Mouse (Mus musculus): ENCODE measurements around the gene Tra2a. TPM values are rescaled to one million over a fixed set of nuclear protein-coding genes. Genes with fewer than 3 reads are reported as not detected.

The Tra2a gene
- polyA plus RNA-seq, 1 experiment from 2014 or later: 121 TPM

GRCm38 (mm10) chr6:49247246-49247645 is 16.6 kb downstream of the Tra2a start:
- ATAC-seq (ENCODE audit: low FRiP score, low TSS enrichment): no peak

DNA sequence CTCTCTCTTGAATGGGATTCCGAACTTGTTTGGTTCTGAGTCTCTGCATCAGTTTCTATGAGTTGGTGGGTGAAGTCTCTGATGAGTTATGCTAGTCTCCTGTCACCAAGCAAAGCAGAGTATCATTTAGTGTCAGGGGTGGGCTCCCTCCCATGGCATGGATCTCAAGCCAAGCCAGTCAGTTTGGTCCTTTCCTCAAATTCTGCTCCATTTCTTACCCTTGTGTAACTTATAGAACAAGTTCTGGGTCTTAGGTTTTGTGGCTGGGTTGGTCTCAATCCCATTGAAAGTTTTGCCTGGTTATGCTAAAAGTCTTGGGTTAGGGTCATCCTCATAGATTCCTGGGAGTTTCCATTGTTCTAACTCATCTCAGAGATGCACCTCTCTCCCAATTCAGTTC is 21.5 kb downstream of the Tra2a start:
- ATAC-seq (ENCODE audit: low FRiP score, low TSS enrichment): no peak

More at GRCm38 (mm10) chr6:49247246-49247645, 16.6 kb downstream of the Tra2a start:
- no peak overlapping the region for H3K27ac ChIP-seq (ENCODE audit: low read length)
- H3K9ac ChIP-seq (replicated peaks; ENCODE audit: low read length): no peak overlapping the region
- no peaks in the 10 kb centered on the region for H3K4me1 ChIP-seq (ENCODE audit: insufficient read depth, low read length)
- peaks cover 72% of the 10 kb centered on the region for H3K36me3 ChIP-seq (ENCODE audit: insufficient read depth, low read length)
- H3K4me3 ChIP-seq (ENCODE audit: low read length): no peak overlapping the region
- 65% methylated on average over 2 of the region's 2 CpGs for WGBS
- no peak overlapping the region for H3K4me2 ChIP-seq (replicated peaks; ENCODE audit: low read depth, low read length)
- H3K9me3 ChIP-seq (ENCODE audit: low read length): no peaks in the 10 kb centered on the region
- H3K27me3 ChIP-seq (ENCODE audit: insufficient read depth, low read length): no peaks in the 10 kb centered on the region

DNA sequence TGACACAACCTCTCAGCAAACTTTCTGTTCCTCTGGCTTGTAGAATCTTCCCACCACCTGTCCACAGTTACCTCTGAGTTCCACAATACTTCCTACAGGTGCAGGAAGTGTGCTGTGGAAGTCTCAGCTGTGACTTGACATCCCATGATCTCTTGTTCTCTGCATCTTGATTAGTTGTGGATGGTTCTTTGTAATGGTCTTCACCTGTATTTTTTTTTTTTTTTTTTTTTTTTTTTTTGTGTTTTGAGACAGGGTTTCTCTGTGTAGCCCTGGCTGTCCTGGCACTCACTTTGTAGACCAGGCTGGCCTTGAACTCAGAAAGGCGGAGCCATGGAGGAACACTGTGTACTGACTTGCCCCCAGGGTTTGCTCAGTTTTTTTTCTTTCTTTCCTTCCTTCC is 22.3 kb downstream of the Tra2a start:
- Histone ChIP-seq H3K9ac (replicated peaks; ENCODE audit: low read length) (no peak overlapping the region), H3K4me2 (replicated peaks; ENCODE audit: low read depth, low read length) (no peak overlapping the region), H3K27me3 (ENCODE audit: insufficient read depth, low read length) (no peaks in the 10 kb centered on the region), H3K9me3 (ENCODE audit: low read length) (no peaks in the 10 kb centered on the region), H3K4me3 (ENCODE audit: low read length) (no peak overlapping the region), H3K27ac (ENCODE audit: low read length) (no peak overlapping the region), H3K4me1 (ENCODE audit: insufficient read depth, low read length) (no peaks in the 10 kb centered on the region), H3K36me3 (ENCODE audit: insufficient read depth, low read length) (peaks cover 45% of the 10 kb centered on the region)
- 95% methylated on average over 1 of the region's 1 CpGs for WGBS
- no peak for ATAC-seq (ENCODE audit: low FRiP score, low TSS enrichment)

More for the DNA sequence above, 21.5 kb downstream of the Tra2a start:
- Histone ChIP-seq H3K27me3 (ENCODE audit: insufficient read depth, low read length) (no peaks in the 10 kb centered on the region), H3K4me3 (ENCODE audit: low read length) (no peak overlapping the region), H3K9ac (replicated peaks; ENCODE audit: low read length) (no peak overlapping the region), H3K4me1 (ENCODE audit: insufficient read depth, low read length) (no peaks in the 10 kb centered on the region), H3K9me3 (ENCODE audit: low read length) (no peaks in the 10 kb centered on the region), H3K36me3 (ENCODE audit: insufficient read depth, low read length) (peaks cover 47% of the 10 kb centered on the region), H3K27ac (ENCODE audit: low read length) (no peak overlapping the region), H3K4me2 (replicated peaks; ENCODE audit: low read depth, low read length) (no peak overlapping the region)
- WGBS: 80% methylated on average over 1 of the region's 1 CpGs

GRCm38 (mm10) chr6:49236331-49236730 is 27.5 kb downstream of the Tra2a start:
- Histone ChIP-seq H3K4me1 (ENCODE audit: insufficient read depth, low read length) (no peaks in the 10 kb centered on the region), H3K27ac (ENCODE audit: low read length) (no peak overlapping the region), H3K4me2 (replicated peaks; ENCODE audit: low read depth, low read length) (no peak overlapping the region), H3K4me3 (ENCODE audit: low read length) (no peak overlapping the region), H3K36me3 (ENCODE audit: insufficient read depth, low read length) (0 out of 2 replicates have a peak, but pooled peaks cover 4% of the 10 kb centered on the region), H3K27me3 (ENCODE audit: insufficient read depth, low read length) (no peaks in the 10 kb centered on the region), H3K9ac (replicated peaks; ENCODE audit: low read length) (no peak overlapping the region), H3K9me3 (ENCODE audit: low read length) (no peaks in the 10 kb centered on the region)
- 56% methylated on average over 9 of the region's 9 CpGs for WGBS
- peak; percentile 100 for ATAC-seq (ENCODE audit: low FRiP score, low TSS enrichment)

DNA sequence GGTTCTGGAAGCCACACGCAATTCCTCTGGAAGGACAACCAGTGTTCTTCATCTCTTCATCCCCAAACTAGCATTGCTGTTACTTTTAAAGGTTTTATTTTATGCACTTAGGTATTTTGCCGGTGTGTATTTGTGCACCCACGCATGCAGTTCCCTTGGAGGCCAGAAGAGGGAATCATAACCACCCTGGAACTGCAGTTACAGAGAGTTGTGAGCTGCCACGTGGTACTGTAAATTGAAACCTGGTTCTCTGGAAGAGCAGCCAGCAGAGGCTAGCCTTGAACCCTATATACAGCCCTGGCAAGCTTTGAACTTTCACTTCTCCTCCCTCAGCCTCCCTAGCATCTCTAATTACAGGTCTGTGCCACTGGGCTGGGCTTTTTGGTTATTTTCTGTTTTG is 30.5 kb downstream of the Tra2a start:
- Histone ChIP-seq H3K36me3 (ENCODE audit: insufficient read depth, low read length) (no peaks in the 10 kb centered on the region), H3K9ac (replicated peaks; ENCODE audit: low read length) (no peak overlapping the region), H3K27ac (ENCODE audit: low read length) (no peak overlapping the region), H3K9me3 (ENCODE audit: low read length) (no peaks in the 10 kb centered on the region), H3K27me3 (ENCODE audit: insufficient read depth, low read length) (no peaks in the 10 kb centered on the region; the same call in 1 of the 2 replicates), H3K4me2 (replicated peaks; ENCODE audit: low read depth, low read length) (no peak overlapping the region), H3K4me1 (ENCODE audit: insufficient read depth, low read length) (no peaks in the 10 kb centered on the region), H3K4me3 (ENCODE audit: low read length) (no peak overlapping the region)
- WGBS: 58% methylated on average over 4 of the region's 4 CpGs
- no peak for ATAC-seq (ENCODE audit: low FRiP score, low TSS enrichment)

DNA sequence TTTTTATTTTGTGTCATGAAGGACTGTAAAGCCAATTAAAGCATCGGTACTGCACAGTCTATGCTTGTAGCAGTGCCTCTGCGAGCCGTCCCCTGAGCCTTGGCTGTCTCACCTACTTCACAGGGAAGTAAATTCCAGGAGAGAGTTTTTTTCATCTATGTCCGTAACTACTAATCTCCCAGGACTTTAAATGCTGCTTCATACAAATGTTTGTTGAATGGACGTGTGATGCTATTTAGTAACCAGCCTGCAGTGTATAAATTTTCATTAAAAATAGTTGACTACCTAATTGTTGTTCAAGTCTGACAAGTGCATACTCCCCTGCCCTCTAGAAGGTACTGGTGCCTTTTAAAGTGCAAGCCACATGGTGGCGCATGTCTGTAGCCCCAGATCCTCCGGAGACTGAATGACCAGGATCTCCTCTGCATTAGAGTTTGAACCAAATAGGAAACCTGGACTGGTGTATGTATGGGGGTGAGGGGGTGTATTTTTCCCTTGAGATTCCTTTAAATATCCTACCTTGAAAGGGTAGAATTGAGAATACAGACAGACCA is 35.6 kb downstream of the Tra2a start:
- H3K9ac ChIP-seq (replicated peaks; ENCODE audit: low read length): no peak overlapping the region
- peak; percentile 42; the same call in 1 of the 2 replicates for ATAC-seq (ENCODE audit: low FRiP score, low TSS enrichment)
- WGBS: 13% methylated on average over 7 of the region's 7 CpGs
- H3K4me3 ChIP-seq (ENCODE audit: low read length): no peak overlapping the region
- peaks cover 16% of the 10 kb centered on the region; the same call in 1 of the 2 replicates for H3K27me3 ChIP-seq (ENCODE audit: insufficient read depth, low read length)
- no peaks in the 10 kb centered on the region for H3K9me3 ChIP-seq (ENCODE audit: low read length)
- no peak overlapping the region for H3K4me2 ChIP-seq (replicated peaks; ENCODE audit: low read depth, low read length)
- H3K36me3 ChIP-seq (ENCODE audit: insufficient read depth, low read length): no peaks in the 10 kb centered on the region
- H3K4me1 ChIP-seq (ENCODE audit: insufficient read depth, low read length): 0 out of 2 replicates have a peak, but pooled peaks cover 4% of the 10 kb centered on the region
- H3K27ac ChIP-seq (ENCODE audit: low read length): no peak overlapping the region

GRCm38 (mm10) chr6:49227184-49227735 is 36.6 kb downstream of the Tra2a start:
- Histone ChIP-seq H3K36me3 (ENCODE audit: insufficient read depth, low read length) (no peaks in the 10 kb centered on the region), H3K4me3 (ENCODE audit: low read length) (no peak overlapping the region), H3K27ac (ENCODE audit: low read length) (no peak overlapping the region), H3K4me2 (replicated peaks; ENCODE audit: low read depth, low read length) (no peak overlapping the region), H3K9me3 (ENCODE audit: low read length) (no peaks in the 10 kb centered on the region), H3K9ac (replicated peaks; ENCODE audit: low read length) (no peak overlapping the region), H3K27me3 (ENCODE audit: insufficient read depth, low read length) (peaks cover 22% of the 10 kb centered on the region), H3K4me1 (ENCODE audit: insufficient read depth, low read length) (0 out of 2 replicates have a peak, but pooled peaks cover 4% of the 10 kb centered on the region)
- WGBS: 7% methylated on average over 15 of the region's 15 CpGs
- ATAC-seq (ENCODE audit: low FRiP score, low TSS enrichment): no peak

DNA sequence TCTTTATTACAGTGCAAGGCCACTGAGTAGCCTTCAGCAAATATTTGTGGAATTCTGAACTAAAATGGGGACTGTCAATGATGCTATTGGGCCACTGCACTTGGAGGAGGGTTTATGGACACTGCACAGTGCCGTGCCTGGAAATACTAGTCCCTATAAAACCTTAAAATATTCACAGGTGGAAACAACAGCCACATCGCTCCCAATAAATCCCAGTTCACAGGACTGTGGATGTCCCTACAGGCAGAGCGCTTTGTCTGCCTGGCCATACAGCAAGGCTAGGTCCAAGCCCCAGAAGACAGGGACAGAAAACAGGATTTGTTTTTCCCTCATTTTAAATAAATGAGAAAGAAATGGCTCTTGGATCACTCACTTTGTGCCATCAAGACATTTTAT is 38.1 kb downstream of the Tra2a start:
- WGBS: 62% methylated on average over 3 of the region's 3 CpGs
- no peak overlapping the region for H3K4me3 ChIP-seq (ENCODE audit: low read length)

DNA sequence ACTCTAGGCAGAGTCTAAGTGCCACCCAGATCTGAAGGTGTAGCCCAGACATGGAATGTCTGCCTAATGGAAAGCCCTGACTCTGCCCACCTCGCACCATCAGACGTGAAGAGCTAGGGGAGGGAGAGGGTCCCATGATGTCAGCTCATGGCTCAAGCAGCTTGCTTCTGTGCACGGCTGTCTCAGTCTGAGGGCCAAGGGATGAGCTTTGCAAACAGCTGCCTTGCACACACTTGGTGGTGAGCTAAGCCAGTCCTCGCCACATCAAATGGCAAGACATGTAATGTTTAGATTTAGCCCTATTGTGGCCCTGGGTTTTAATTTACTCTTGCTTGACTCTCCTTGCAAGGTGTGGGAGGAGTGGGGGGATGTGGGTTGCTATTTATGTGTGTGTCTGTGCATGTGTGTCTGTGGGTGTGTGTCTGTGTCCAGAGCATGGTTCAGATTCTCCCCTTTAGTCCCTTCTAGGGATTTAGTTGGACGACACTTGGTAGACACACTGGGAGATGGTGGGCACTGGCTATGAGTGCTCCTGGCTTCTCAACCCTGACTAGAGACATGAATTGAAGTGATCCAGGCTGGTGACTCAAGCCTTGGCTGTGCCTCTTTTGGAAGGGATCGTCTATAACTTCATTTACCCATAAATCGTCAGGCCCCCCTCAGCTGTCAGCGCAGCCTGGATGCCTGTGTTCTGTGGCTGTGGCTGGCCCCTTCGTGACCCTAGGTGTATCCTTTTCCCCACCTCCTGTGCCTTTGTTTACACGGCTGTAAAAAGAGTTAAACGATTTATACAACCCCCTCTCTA is 38.7 kb downstream of the Tra2a start:
- H3K4me1 ChIP-seq (ENCODE audit: insufficient read depth, low read length): 0 out of 2 replicates have a peak, but pooled peaks cover 4% of the 10 kb centered on the region
- H3K9ac ChIP-seq (replicated peaks; ENCODE audit: low read length): no peak overlapping the region
- H3K27ac ChIP-seq (ENCODE audit: low read length): no peak overlapping the region
- H3K4me2 ChIP-seq (replicated peaks; ENCODE audit: low read depth, low read length): no peak overlapping the region
- peaks cover 34% of the 10 kb centered on the region for H3K27me3 ChIP-seq (ENCODE audit: insufficient read depth, low read length)
- H3K9me3 ChIP-seq (ENCODE audit: low read length): no peaks in the 10 kb centered on the region
- H3K4me3 ChIP-seq (ENCODE audit: low read length): no peak overlapping the region
- no peak for ATAC-seq (ENCODE audit: low FRiP score, low TSS enrichment)
- no peaks in the 10 kb centered on the region for H3K36me3 ChIP-seq (ENCODE audit: insufficient read depth, low read length)
- WGBS: 38% methylated on average over 11 of the region's 11 CpGs

More for the DNA sequence above, 38.1 kb downstream of the Tra2a start:
- Histone ChIP-seq H3K4me1 (ENCODE audit: insufficient read depth, low read length) (0 out of 2 replicates have a peak, but pooled peaks cover 4% of the 10 kb centered on the region), H3K9me3 (ENCODE audit: low read length) (no peaks in the 10 kb centered on the region), H3K4me2 (replicated peaks; ENCODE audit: low read depth, low read length) (no peak overlapping the region), H3K36me3 (ENCODE audit: insufficient read depth, low read length) (no peaks in the 10 kb centered on the region), H3K9ac (replicated peaks; ENCODE audit: low read length) (no peak overlapping the region), H3K27me3 (ENCODE audit: insufficient read depth, low read length) (peaks cover 31% of the 10 kb centered on the region), H3K27ac (ENCODE audit: low read length) (no peak overlapping the region)
- ATAC-seq (ENCODE audit: low FRiP score, low TSS enrichment): no peak

- no peaks in the 10 kb centered on the region for H3K9me3 ChIP-seq (ENCODE audit: low read length)
- WGBS: 10% methylated on average over 7 of the region's 7 CpGs
- H3K27ac ChIP-seq (ENCODE audit: low read length): no peak overlapping the region
- no peak for ATAC-seq (ENCODE audit: low FRiP score, low TSS enrichment)
- no peak overlapping the region for H3K4me3 ChIP-seq (ENCODE audit: low read length)
- no peak overlapping the region for H3K4me2 ChIP-seq (replicated peaks; ENCODE audit: low read depth, low read length)
- H3K9ac ChIP-seq (replicated peaks; ENCODE audit: low read length): no peak overlapping the region
- H3K27me3 ChIP-seq (ENCODE audit: insufficient read depth, low read length): peaks cover 36% of the 10 kb centered on the region
- H3K36me3 ChIP-seq (ENCODE audit: insufficient read depth, low read length): no peaks in the 10 kb centered on the region
- 0 out of 2 replicates have a peak, but pooled peaks cover 3% of the 10 kb centered on the region for H3K4me1 ChIP-seq (ENCODE audit: insufficient read depth, low read length)
Observed at GRCm38 (mm10) chr6:49221906-49222305, 41.9 kb downstream of the Tra2a start.

Data from kidney, embryonic 16.5 days (tissue).